Mouse (Mus musculus): ENCODE data around the gene Olfr1208. TPM values are rescaled to one million over a fixed set of nuclear protein-coding genes. Genes with fewer than 3 reads are reported as not detected.

The Olfr1208 gene
- not detected in 2 replicates for polyA plus RNA-seq (2011; ENCODE audit: insufficient read depth, insufficient read length, low replicate concordance, missing spikeins)

- TF ChIP-seq CTCF (IDR thresholded peaks at IDR 0.05; ENCODE audit: control insufficient read depth, insufficient read depth, low read length) (no peak), POLR2A (IDR thresholded peaks at IDR 0.05; ENCODE audit: borderline replicate concordance, control insufficient read depth, low read depth, low read length) (no peak)
- Histone ChIP-seq H3K4me3 (replicated peaks; ENCODE audit: control insufficient read depth, low read depth, low read length) (no peak within 1 kb of the TSS), H3K4me1 (ENCODE audit: control insufficient read depth, insufficient read depth, low read length) (no peaks in the 10 kb centered on the region), H3K27ac (ENCODE audit: control insufficient read depth, insufficient read depth, low read depth, low read length, poor library complexity) (no peak within 1 kb of the TSS)
Observed at GRCm38 (mm10) chr2:88902211-88902610, at the start of gene Olfr1208. TSS of gene Olfr1208 (minus strand) at chr2:88902311.

GRCm38 (mm10) chr2:88938011-88938410 lies 35.9 kb upstream of the Olfr1208 start, which contains the start of gene Olfr1211:
TSS of gene Olfr1211 (minus strand) at chr2:88938111.
- 70% methylated on average over 1 of the region's 1 CpGs for WGBS
- TF ChIP-seq CTCF (IDR thresholded peaks at IDR 0.05; ENCODE audit: control insufficient read depth, insufficient read depth, low read length) (no peak), POLR2A (IDR thresholded peaks at IDR 0.05; ENCODE audit: borderline replicate concordance, control insufficient read depth, low read depth, low read length) (no peak)
- Histone ChIP-seq H3K4me1 (ENCODE audit: control insufficient read depth, insufficient read depth, low read length) (no peaks in the 10 kb centered on the region), H3K4me3 (replicated peaks; ENCODE audit: control insufficient read depth, low read depth, low read length) (no peak within 1 kb of the TSS), H3K27ac (ENCODE audit: control insufficient read depth, insufficient read depth, low read depth, low read length, poor library complexity) (no peak within 1 kb of the TSS)

DNA sequence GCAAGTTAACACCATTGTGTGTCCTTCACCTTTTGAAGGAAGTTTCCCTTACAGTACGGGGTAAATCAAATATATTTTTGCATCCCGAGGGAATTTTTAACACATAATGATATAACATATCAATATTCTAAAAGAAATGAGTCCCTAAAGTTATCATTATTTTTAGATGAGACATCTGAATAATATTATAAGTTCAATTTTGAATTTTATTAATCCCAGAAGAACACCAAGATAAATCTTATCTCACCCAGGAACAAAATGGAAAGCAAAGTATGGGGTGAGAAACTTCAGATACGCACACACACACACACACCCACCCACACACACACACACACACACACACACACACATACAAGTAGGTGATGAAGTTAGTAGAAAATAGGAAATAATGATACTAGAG lies 12.9 kb upstream of the Olfr1208 start, which contains the start of gene Olfr1209:
Gene Olfr1209 (minus strand): TSS at position 101 of the 400 bp plus-strand sequence.
- TF ChIP-seq POLR2A (IDR thresholded peaks at IDR 0.05; ENCODE audit: borderline replicate concordance, control insufficient read depth, low read depth, low read length): no peak
- no peak for TF ChIP-seq CTCF (IDR thresholded peaks at IDR 0.05; ENCODE audit: control insufficient read depth, insufficient read depth, low read length)
- no peak within 1 kb of the TSS for H3K27ac ChIP-seq (ENCODE audit: control insufficient read depth, insufficient read depth, low read depth, low read length, poor library complexity)
- 80% methylated on average over 3 of the region's 3 CpGs for WGBS
- no peaks in the 10 kb centered on the region for H3K4me1 ChIP-seq (ENCODE audit: control insufficient read depth, insufficient read depth, low read length)
- H3K4me3 ChIP-seq (replicated peaks; ENCODE audit: control insufficient read depth, low read depth, low read length): no peak within 1 kb of the TSS

DNA sequence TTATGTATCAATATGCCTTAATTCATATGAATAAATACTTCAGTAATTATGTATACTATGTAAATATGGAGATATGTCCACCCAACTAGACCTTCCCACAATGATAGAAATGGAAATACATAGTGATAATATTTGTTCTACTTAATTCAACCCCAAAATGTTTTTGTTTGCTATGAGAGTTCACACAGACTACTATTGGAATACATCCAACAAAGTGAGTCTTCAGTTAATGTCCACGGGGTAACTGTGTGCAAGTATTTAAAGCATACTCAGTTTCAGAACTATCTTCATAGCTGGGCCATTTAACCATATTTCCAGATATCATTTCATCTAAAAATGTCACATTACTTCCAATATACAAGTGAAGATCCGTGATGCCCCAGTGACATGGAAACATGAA lies 39.2 kb downstream of the Olfr1208 start, which contains the start of gene Olfr1206:
Gene Olfr1206 (plus strand): TSS at position 301 of the 400 bp plus-strand sequence.
- H3K4me1 ChIP-seq (ENCODE audit: control insufficient read depth, insufficient read depth, low read length): no peaks in the 10 kb centered on the region
- no peak within 1 kb of the TSS for H3K27ac ChIP-seq (ENCODE audit: control insufficient read depth, insufficient read depth, low read depth, low read length, poor library complexity)
- H3K4me3 ChIP-seq (replicated peaks; ENCODE audit: control insufficient read depth, low read depth, low read length): no peak within 1 kb of the TSS
- TF ChIP-seq CTCF (IDR thresholded peaks at IDR 0.05; ENCODE audit: control insufficient read depth, insufficient read depth, low read length): no peak
- TF ChIP-seq POLR2A (IDR thresholded peaks at IDR 0.05; ENCODE audit: borderline replicate concordance, control insufficient read depth, low read depth, low read length): no peak
- 70% methylated on average over 2 of the region's 2 CpGs for WGBS

GRCm38 (mm10) chr2:88848992-88849391 lies 53.1 kb downstream of the Olfr1208 start, which contains the start of gene Olfr1204:
TSS of gene Olfr1204 (plus strand) at chr2:88849292.
- WGBS: 72% methylated on average over 1 of the region's 1 CpGs
- no peak within 1 kb of the TSS for H3K27ac ChIP-seq (ENCODE audit: control insufficient read depth, insufficient read depth, low read depth, low read length, poor library complexity)
- TF ChIP-seq POLR2A (IDR thresholded peaks at IDR 0.05; ENCODE audit: borderline replicate concordance, control insufficient read depth, low read depth, low read length) (no peak), CTCF (IDR thresholded peaks at IDR 0.05; ENCODE audit: control insufficient read depth, insufficient read depth, low read length) (no peak)
- no peaks in the 10 kb centered on the region for H3K4me1 ChIP-seq (ENCODE audit: control insufficient read depth, insufficient read depth, low read length)
- no peak within 1 kb of the TSS for H3K4me3 ChIP-seq (replicated peaks; ENCODE audit: control insufficient read depth, low read depth, low read length)

Other genes with a start within 250 kb of the Olfr1208 start
- not detected in 2 replicates for gene Olfr1193, start 226.7 kb downstream of the Olfr1208 start, polyA plus RNA-seq (2011; ENCODE audit: insufficient read depth, insufficient read length, low replicate concordance, missing spikeins)
- gene Olfr1195, start 213.1 kb downstream of the Olfr1208 start, polyA plus RNA-seq (2011; ENCODE audit: insufficient read depth, insufficient read length, low replicate concordance, missing spikeins): not detected in 2 replicates
- gene Olfr1196, start 197.7 kb downstream of the Olfr1208 start, polyA plus RNA-seq (2011; ENCODE audit: insufficient read depth, insufficient read length, low replicate concordance, missing spikeins): not detected in 2 replicates
- gene Olfr1197, start 169.9 kb downstream of the Olfr1208 start, polyA plus RNA-seq (2011; ENCODE audit: insufficient read depth, insufficient read length, low replicate concordance, missing spikeins): not detected in 2 replicates
- 0.87 TPM in 1 of 2 replicates, not detected in the other for gene Olfr1198, start 150.9 kb downstream of the Olfr1208 start, polyA plus RNA-seq (2011; ENCODE audit: insufficient read depth, insufficient read length, low replicate concordance, missing spikeins)
- 0.63 TPM in 1 of 2 replicates, not detected in the other for gene Olfr1199, start 141.8 kb downstream of the Olfr1208 start, polyA plus RNA-seq (2011; ENCODE audit: insufficient read depth, insufficient read length, low replicate concordance, missing spikeins)
- not detected in 2 replicates for gene Olfr1200, start 131.8 kb downstream of the Olfr1208 start, polyA plus RNA-seq (2011; ENCODE audit: insufficient read depth, insufficient read length, low replicate concordance, missing spikeins)
- gene Olfr1201, start 109.3 kb downstream of the Olfr1208 start, polyA plus RNA-seq (2011; ENCODE audit: insufficient read depth, insufficient read length, low replicate concordance, missing spikeins): not detected in 2 replicates
- gene Olfr1202, start 87.8 kb downstream of the Olfr1208 start, polyA plus RNA-seq (2011; ENCODE audit: insufficient read depth, insufficient read length, low replicate concordance, missing spikeins): not detected in 2 replicates
- not detected in 2 replicates for gene Olfr1205, start 72.6 kb downstream of the Olfr1208 start, polyA plus RNA-seq (2011; ENCODE audit: insufficient read depth, insufficient read length, low replicate concordance, missing spikeins)
- not detected in 2 replicates for gene Olfr1204, start 53.0 kb downstream of the Olfr1208 start, polyA plus RNA-seq (2011; ENCODE audit: insufficient read depth, insufficient read length, low replicate concordance, missing spikeins)
- gene Olfr1206, start 39.1 kb downstream of the Olfr1208 start, polyA plus RNA-seq (2011; ENCODE audit: insufficient read depth, insufficient read length, low replicate concordance, missing spikeins): not detected in 2 replicates
- gene Olfr1209, start 12.8 kb upstream of the Olfr1208 start, polyA plus RNA-seq (2011; ENCODE audit: insufficient read depth, insufficient read length, low replicate concordance, missing spikeins): not detected in 2 replicates
- gene Olfr1211, start 35.8 kb upstream of the Olfr1208 start, polyA plus RNA-seq (2011; ENCODE audit: insufficient read depth, insufficient read length, low replicate concordance, missing spikeins): not detected in 2 replicates
- gene Olfr1212, start 51.7 kb upstream of the Olfr1208 start, polyA plus RNA-seq (2011; ENCODE audit: insufficient read depth, insufficient read length, low replicate concordance, missing spikeins): not detected in 2 replicates
- gene Gm13762, start 78.0 kb upstream of the Olfr1208 start, polyA plus RNA-seq (2011; ENCODE audit: insufficient read depth, insufficient read length, low replicate concordance, missing spikeins): not detected in 2 replicates
- not detected in 2 replicates for gene Olfr1214, start 90.3 kb upstream of the Olfr1208 start, polyA plus RNA-seq (2011; ENCODE audit: insufficient read depth, insufficient read length, low replicate concordance, missing spikeins)
- gene Olfr1215, start 104.7 kb upstream of the Olfr1208 start, polyA plus RNA-seq (2011; ENCODE audit: insufficient read depth, insufficient read length, low replicate concordance, missing spikeins): not detected in 2 replicates
- not detected in 2 replicates for gene Olfr1216, start 116.0 kb upstream of the Olfr1208 start, polyA plus RNA-seq (2011; ENCODE audit: insufficient read depth, insufficient read length, low replicate concordance, missing spikeins)
- gene Olfr1217, start 129.8 kb upstream of the Olfr1208 start, polyA plus RNA-seq (2011; ENCODE audit: insufficient read depth, insufficient read length, low replicate concordance, missing spikeins): not detected in 2 replicates
- not detected in 2 replicates for gene Olfr1218, start 158.9 kb upstream of the Olfr1208 start, polyA plus RNA-seq (2011; ENCODE audit: insufficient read depth, insufficient read length, low replicate concordance, missing spikeins)
- gene Olfr1219, start 181.2 kb upstream of the Olfr1208 start, polyA plus RNA-seq (2011; ENCODE audit: insufficient read depth, insufficient read length, low replicate concordance, missing spikeins): 0.27 TPM in 1 of 2 replicates, not detected in the other
- gene Olfr1220, start 204.5 kb upstream of the Olfr1208 start, polyA plus RNA-seq (2011; ENCODE audit: insufficient read depth, insufficient read length, low replicate concordance, missing spikeins): not detected in 2 replicates
- not detected in 2 replicates for gene Olfr1221, start 215.0 kb upstream of the Olfr1208 start, polyA plus RNA-seq (2011; ENCODE audit: insufficient read depth, insufficient read length, low replicate concordance, missing spikeins)
- gene Olfr1222, start 230.7 kb upstream of the Olfr1208 start, polyA plus RNA-seq (2011; ENCODE audit: insufficient read depth, insufficient read length, low replicate concordance, missing spikeins): not detected in 2 replicates
- not detected in 2 replicates for gene Olfr1223, start 249.2 kb upstream of the Olfr1208 start, polyA plus RNA-seq (2011; ENCODE audit: insufficient read depth, insufficient read length, low replicate concordance, missing spikeins)

Data from bone marrow, adult 2 months (tissue).